Mouse (Mus musculus): ENCODE data around the gene Gm17535. TPM values are rescaled to one million over a fixed set of nuclear protein-coding genes. Genes with fewer than 3 reads are reported as not detected.
A peak's percentile ranks its signal among the peaks of the same experiment; 100 is the strongest.
"Not testable (repeated sequence)": the region's sequence is repeated elsewhere in the genome, so short reads cannot be mapped to it uniquely, and the experiment has no call there.

The Gm17535 gene
- total RNA-seq, 2 experiments from 2014 or later: not detected

GRCm38 (mm10) chr9:3023985-3024648 lies 10.3 kb upstream of the Gm17535 start:
- intact Hi-C loops (cut with DNase I): not testable (repeated sequence)
- DNase-seq: peak; percentile 75 to 82

DNA sequence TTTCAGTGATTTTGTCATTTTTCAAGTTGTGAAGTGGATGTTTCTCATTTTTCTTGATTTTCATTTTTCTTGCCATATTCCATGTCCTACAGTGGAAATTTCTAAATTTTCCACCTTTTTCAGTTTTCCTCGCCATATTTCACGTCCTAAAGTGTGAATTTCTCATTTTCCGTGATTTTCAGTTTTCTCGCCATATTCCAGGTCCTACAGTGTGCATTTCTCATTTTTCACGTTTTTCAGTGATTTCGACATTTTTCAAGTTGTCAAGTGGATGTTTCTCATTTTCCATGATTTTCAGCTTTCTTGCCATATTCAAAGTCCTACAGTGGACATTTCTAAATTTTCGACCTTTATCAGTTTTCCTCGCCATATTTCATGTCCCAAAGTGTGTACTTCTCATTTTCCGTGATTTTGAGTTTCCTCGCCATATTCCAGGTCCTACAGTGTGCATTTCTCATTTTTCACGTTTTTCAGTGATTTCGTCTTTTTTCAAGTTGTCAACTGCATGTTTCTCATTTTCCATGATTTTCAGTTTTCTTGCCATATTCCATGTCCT lies 9.4 kb upstream of the Gm17535 start, which contains the start of gene Gm10717:
Gene Gm10717 (plus strand): TSS at position 506 of the 556 bp plus-strand sequence.
- intact Hi-C loops (cut with DNase I): not testable (repeated sequence)
- DNase-seq: peak; percentile 14 to 54

DNA sequence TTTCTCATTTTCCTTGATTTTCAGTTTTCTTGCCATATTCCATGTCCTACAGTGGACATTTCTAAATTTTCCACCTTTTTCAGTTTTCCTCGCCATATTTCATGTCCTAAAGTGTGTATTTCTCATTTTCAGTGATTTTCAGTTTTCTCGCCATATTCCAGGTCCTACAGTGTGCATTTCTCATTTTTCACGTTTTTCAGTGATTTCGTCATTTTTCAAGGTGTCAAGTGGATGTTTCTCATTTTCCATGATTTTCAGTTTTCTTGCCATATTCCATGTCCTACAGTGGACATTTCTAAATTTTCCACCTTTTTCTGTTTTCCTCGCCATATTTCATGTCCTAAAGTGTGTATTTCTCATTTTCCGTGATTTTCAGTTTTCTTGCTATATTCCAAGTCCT lies 8.7 kb upstream of the Gm17535 start:
- DNase-seq: peak; percentile 72 to 82
- intact Hi-C loops (cut with DNase I): not testable (repeated sequence)

DNA sequence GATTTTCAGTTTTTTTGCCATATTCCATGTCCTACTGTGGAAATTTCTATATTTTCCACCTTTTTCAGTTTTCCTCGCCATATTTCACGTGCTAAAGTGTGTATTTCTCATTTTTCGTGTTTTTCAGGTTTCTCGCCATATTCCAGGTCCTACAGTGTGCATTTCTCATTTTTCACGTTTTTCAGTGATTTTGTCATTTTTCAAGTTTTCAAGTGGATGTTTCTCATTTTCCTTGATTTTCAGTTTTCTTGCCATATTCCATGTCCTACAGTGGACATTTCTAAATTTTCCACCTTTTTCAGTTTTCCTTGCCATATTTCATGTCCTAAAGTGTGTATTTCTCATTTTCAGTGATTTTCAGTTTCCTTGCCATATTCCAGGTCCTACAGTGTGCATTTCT lies 8.3 kb upstream of the Gm17535 start:
- DNase-seq; intact Hi-C loops (cut with DNase I): not testable (repeated sequence)

- intact Hi-C loops (cut with DNase I); DNase-seq: not testable (repeated sequence)
Observed at GRCm38 (mm10) chr9:3026741-3027140, 7.7 kb upstream of the Gm17535 start.

- intact Hi-C loops (cut with DNase I); DNase-seq: not testable (repeated sequence)
Observed at GRCm38 (mm10) chr9:3027200-3027599, 7.2 kb upstream of the Gm17535 start.

DNA sequence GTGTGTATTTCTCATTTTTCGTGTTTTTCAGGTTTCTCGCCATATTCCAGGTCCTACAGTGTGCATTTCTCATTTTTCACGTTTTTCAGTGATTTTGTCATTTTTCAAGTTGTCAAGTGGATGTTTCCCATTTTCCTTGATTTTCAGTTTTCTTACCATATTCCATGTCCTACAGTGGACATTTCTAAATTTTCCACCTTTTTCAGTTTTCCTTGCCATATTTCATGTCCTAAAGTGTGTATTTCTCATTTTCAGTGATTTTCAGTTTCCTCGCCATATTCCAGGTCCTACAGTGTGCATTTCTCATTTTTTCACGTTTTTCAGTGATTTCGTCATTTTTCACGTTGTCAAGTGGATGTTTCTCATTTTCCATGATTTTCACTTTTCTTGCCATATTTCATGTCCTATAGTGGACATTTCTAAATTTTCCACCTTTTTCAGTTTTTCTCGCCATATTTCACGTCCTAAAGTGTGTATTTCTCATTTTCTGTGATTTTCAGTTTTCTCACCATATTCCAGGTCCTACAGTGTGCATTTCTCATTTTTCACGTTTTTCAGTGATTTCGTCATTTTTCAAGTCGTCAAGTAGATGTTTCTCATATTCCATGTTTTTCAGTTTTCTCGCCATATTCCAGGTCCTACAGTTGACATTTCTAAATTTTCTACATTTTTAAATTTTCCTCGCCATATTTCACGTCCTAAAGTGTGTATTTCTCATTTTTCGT lies 5.0 kb upstream of the Gm17535 start:
- DNase-seq: peak; percentile 12 to 42
- intact Hi-C loops (cut with DNase I): not testable (repeated sequence)

DNA sequence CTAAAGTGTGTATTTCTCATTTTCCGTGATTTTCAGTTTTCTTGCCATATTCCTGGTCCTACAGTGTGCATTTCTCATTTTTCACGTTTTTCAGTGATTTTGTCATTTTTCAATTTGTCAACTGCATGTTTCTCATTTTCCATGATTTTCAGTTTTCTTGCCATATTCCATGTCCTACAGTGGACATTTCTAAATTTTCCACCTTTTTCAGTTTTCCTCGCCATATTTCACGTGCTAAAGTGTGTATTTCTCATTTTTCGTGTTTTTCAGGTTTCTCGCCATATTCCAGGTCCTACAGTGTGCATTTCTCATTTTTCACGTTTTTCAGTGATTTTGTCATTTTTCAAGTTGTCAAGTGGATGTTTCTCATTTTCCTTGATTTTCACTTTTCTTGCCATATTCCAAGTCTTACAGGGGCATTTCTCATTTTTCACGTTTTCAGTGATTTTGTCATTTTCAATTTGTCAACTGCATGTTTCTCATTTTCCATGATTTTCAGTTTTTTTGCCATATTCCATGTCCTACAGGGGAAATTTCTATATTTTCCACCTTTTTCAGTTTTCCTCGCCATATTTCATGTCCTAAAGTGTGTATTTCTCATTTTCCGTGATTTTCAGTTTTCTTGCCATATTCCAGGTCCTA lies 3.6 kb upstream of the Gm17535 start:
- DNase-seq; intact Hi-C loops (cut with DNase I): not testable (repeated sequence)

GRCm38 (mm10) chr9:3036577-3036976 lies 2.2 kb downstream of the Gm17535 start, which contains the start of gene Gm10715:
TSS of gene Gm10715 (plus strand) at chr9:3036877.
- intact Hi-C loops (cut with DNase I): not testable (repeated sequence)

DNA sequence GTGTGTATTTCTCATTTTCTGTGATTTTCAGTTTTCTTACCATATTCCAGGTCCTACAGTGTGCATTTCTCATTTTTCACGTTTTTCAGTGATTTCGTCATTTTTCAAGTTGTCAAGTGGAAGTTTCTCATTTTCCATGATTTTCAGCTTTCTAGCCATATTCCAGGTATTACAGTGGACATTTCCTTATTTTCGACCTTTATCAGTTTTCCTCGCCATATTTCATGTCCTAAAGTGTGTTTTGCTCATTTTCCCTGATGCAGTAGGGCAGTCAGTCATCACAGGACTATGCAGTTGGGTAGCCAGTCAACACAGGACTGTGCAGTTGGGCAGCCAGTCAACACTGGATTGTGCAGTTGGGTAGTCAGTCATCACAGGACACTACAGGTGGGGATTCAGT lies 3.8 kb downstream of the Gm17535 start:
- not testable (repeated sequence) for DNase-seq

More at GRCm38 (mm10) chr9:3036577-3036976, 2.2 kb downstream of the Gm17535 start, which contains the start of gene Gm10715:
- DNase-seq: not testable (repeated sequence)

More for the DNA sequence above, 3.8 kb downstream of the Gm17535 start:
- intact Hi-C loops (cut with DNase I): not testable (repeated sequence)

Small RNA genes lying within 50 kb of the gene (microRNA-seq; reads per million reads assigned to microRNA genes)
- 0 reads per million in 2 experiments for gene Mir101c

Other genes with a start within 250 kb of the Gm17535 start
- not detected for gene Gm10722, start 33.7 kb upstream of the Gm17535 start, total RNA-seq (2021)
- gene Gm11168, start 31.3 kb upstream of the Gm17535 start, total RNA-seq (2021): not detected
- gene Gm10721, start 21.5 kb upstream of the Gm17535 start, total RNA-seq (2021): not detected
- not detected for gene Gm10720, start 18.9 kb upstream of the Gm17535 start, total RNA-seq (2021)
- not detected for gene Gm10719, start 17.2 kb upstream of the Gm17535 start, total RNA-seq (2021)
- under 1 TPM in 1 of 2 experiments, not detected in 1; 0.99 TPM for gene Gm10718, start 11.1 kb upstream of the Gm17535 start, total RNA-seq (2021)
- gene Gm10717, start 9.2 kb upstream of the Gm17535 start, total RNA-seq (2021): not detected
- not detected for gene Gm10715, start 2.3 kb downstream of the Gm17535 start, total RNA-seq (2021)